In genomic region chr2:38933931-38934330, GRCm38 (mm10) we compare ENCODE assay signal across 11 mouse cellular contexts. TPM values are rescaled to one million over a fixed set of nuclear protein-coding genes. Genes with fewer than 3 reads are reported as not detected.
DNase-seq lines count a peak whose midpoint lies in the region; ATAC-seq and TF ChIP-seq lines count a peak whose summit lies in the region.
"Had no signal": no experiment of that assay in that cellular context is flagged by ENCODE, and none has a peak within 500 bp of the region (broad histone marks: within the 10 kb centered on the region; RNA-seq: fewer than 3 reads in every experiment).

No protein-coding gene starts in this region.

- H3K9me3 ChIP-seq in forebrain, embryonic 14.5 days (replicated peaks; ENCODE audit: control insufficient read depth, low read length) = no peaks in the 10 kb centered on the region
- H3K9me3 ChIP-seq in forebrain, embryonic 13.5 days (replicated peaks) = no peaks in the 10 kb centered on the region
- H3K9me3 ChIP-seq in kidney, postnatal 0 days (replicated peaks; ENCODE audit: low read length) = no peaks in the 10 kb centered on the region
- H3K9me3 ChIP-seq in limb, embryonic 15.5 days = no peaks in the 10 kb centered on the region
- H3K9me3 ChIP-seq: liver, embryonic 15.5 days had no signal

- no peaks in the 10 kb centered on the region for H3K36me3 ChIP-seq in forebrain, embryonic 14.5 days (ENCODE audit: control insufficient read depth, insufficient read depth, low read length)
- no peaks in the 10 kb centered on the region for H3K36me3 ChIP-seq in forebrain, embryonic 13.5 days (ENCODE audit: poor library complexity, severe bottlenecking)
- no peaks in the 10 kb centered on the region for H3K36me3 ChIP-seq in kidney, postnatal 0 days (ENCODE audit: insufficient read depth, low read length)
- no peaks in the 10 kb centered on the region for H3K36me3 ChIP-seq in limb, embryonic 15.5 days
- H3K36me3 ChIP-seq: liver, embryonic 15.5 days had no signal

- peaks cover 5% of the 10 kb centered on the region; the same call in 1 of the 2 replicates for H3K4me1 ChIP-seq in forebrain, embryonic 14.5 days (ENCODE audit: control insufficient read depth, insufficient read depth, low read length)
- peaks cover 21% of the 10 kb centered on the region for H3K4me1 ChIP-seq in forebrain, embryonic 13.5 days
- peaks cover 7% of the 10 kb centered on the region; the same call in 1 of the 2 replicates for H3K4me1 ChIP-seq in kidney, postnatal 0 days (replicated peaks; ENCODE audit: insufficient read depth, low read length)
- H3K4me1 ChIP-seq in limb, embryonic 15.5 days = peaks cover 31% of the 10 kb centered on the region

- 19% methylated on average over 2 of the region's 2 CpGs for WGBS in forebrain, embryonic 14.5 days
- 15% methylated on average over 2 of the region's 2 CpGs for WGBS in forebrain, embryonic 13.5 days
- 10% methylated on average over 2 of the region's 2 CpGs for WGBS in kidney, postnatal 0 days
- 12% methylated on average over 2 of the region's 2 CpGs for WGBS in limb, embryonic 15.5 days

- no peaks in the 10 kb centered on the region for H3K27me3 ChIP-seq in forebrain, embryonic 14.5 days (replicated peaks; ENCODE audit: control insufficient read depth, insufficient read depth, low read length)
- H3K27me3 ChIP-seq in forebrain, embryonic 13.5 days = peaks cover 8% of the 10 kb centered on the region
- H3K27me3 ChIP-seq in kidney, postnatal 0 days (ENCODE audit: insufficient read depth, low read length) = no peaks in the 10 kb centered on the region
- peaks cover 4% of the 10 kb centered on the region; the same call in 1 of the 2 replicates for H3K27me3 ChIP-seq in limb, embryonic 15.5 days

- ATAC-seq in forebrain, embryonic 14.5 days = no peak
- no peak for ATAC-seq in forebrain, embryonic 13.5 days
- ATAC-seq in kidney, postnatal 0 days (replicated peaks; ENCODE audit: low FRiP score, low read depth) = peak; percentile 45; the same call in 1 of the 2 replicates
- ATAC-seq in limb, embryonic 15.5 days (ENCODE audit: insufficient number of reproducible peaks, low FRiP score, low TSS enrichment, low read depth) = no peak
- ATAC-seq in inflammation-experienced regulatory T-cells, adult 6 months = no peak

- no peak overlapping the region for H3K27ac ChIP-seq in forebrain, embryonic 14.5 days (ENCODE audit: low read depth, low read length)
- no peak overlapping the region for H3K27ac ChIP-seq in forebrain, embryonic 13.5 days
- no peak overlapping the region for H3K27ac ChIP-seq in kidney, postnatal 0 days
- H3K27ac ChIP-seq in limb, embryonic 15.5 days = peak overlapping the region; percentile 59
- H3K27ac ChIP-seq: liver, embryonic 15.5 days had no signal

- no peak for TF ChIP-seq CTCF in kidney, postnatal 0 days (IDR thresholded peaks at IDR 0.05; ENCODE audit: low read depth)

- no peak overlapping the region for H3K4me2 ChIP-seq in forebrain, embryonic 14.5 days (ENCODE audit: low read length)
- no peak overlapping the region for H3K4me2 ChIP-seq in forebrain, embryonic 13.5 days
- H3K4me2 ChIP-seq in kidney, postnatal 0 days (ENCODE audit: low read length) = no peak overlapping the region
- no peak overlapping the region for H3K4me2 ChIP-seq in limb, embryonic 15.5 days
- H3K4me2 ChIP-seq: liver, embryonic 15.5 days had no signal

- no peak for DNase-seq in forebrain, embryonic 14.5 days (ENCODE audit: low spot score)
- peak; percentile 78 for DNase-seq in kidney, postnatal 0 days (ENCODE audit: low spot score)
- DNase-seq in kidney, adult 18-20 months = no peak
- peak; percentile 57 for DNase-seq in adipocyte (ENCODE audit: low spot score)
- DNase-seq in adrenal gland, adult 18-20 months (ENCODE audit: low spot score in 2 of 2) = no peak
- DNase-seq: cerebellum, postnatal 14 days; gastrocnemius, postnatal 14 days had no signal

- 0 out of 2 replicates have a peak overlapping the region, but pooled peaks have one; percentile 8 for H3K9ac ChIP-seq in forebrain, embryonic 14.5 days (ENCODE audit: low read length)
- H3K9ac ChIP-seq in forebrain, embryonic 13.5 days = no peak overlapping the region
- H3K9ac ChIP-seq in kidney, postnatal 0 days (ENCODE audit: low read depth, low read length) = no peak overlapping the region
- H3K9ac ChIP-seq in limb, embryonic 15.5 days = no peak overlapping the region
- H3K9ac ChIP-seq: liver, embryonic 15.5 days had no signal

- H3K4me3 ChIP-seq in forebrain, embryonic 14.5 days (ENCODE audit: low read depth, low read length) = no peak overlapping the region
- H3K4me3 ChIP-seq in forebrain, embryonic 13.5 days = no peak overlapping the region
- no peak overlapping the region for H3K4me3 ChIP-seq in kidney, postnatal 0 days (replicated peaks; ENCODE audit: low read depth, low read length)
- no peak overlapping the region for H3K4me3 ChIP-seq in limb, embryonic 15.5 days
- H3K4me3 ChIP-seq: liver, embryonic 15.5 days had no signal

RNA-seq across cellular contexts. Expression of gene Olfml2a, which starts 2.2 kb away (rescaled TPM):
- 1.9 and 2.5 TPM in 2 replicates for polyA plus RNA-seq in forebrain, embryonic 14.5 days (2014; fragmentation: Nextera tagmentation; extraction: Ambion mirVana)
- 0.91 and 1.1 TPM in 2 replicates for polyA plus RNA-seq in forebrain, embryonic 13.5 days (2015; fragmentation: Nextera tagmentation; extraction: Ambion mirVana)
- 2.4 and 2.7 TPM in 2 replicates for polyA plus RNA-seq in kidney, postnatal 0 days (2015; fragmentation: Nextera tagmentation; extraction: Ambion mirVana)
- 8.5 and 10.6 TPM in 2 replicates for polyA plus RNA-seq in limb, embryonic 15.5 days (2015; fragmentation: Nextera tagmentation; extraction: Ambion mirVana)
- 10 to 100 TPM in 1 of 2 experiments, 1 to 10 TPM in 1; 6.3 to 12.2 TPM for total RNA-seq in adrenal gland, adult 18-20 months (2021)
- polyA plus RNA-seq in inflammation-experienced regulatory T-cells, adult 6 months (2017; shearing (Covaris generic)) = under 1 TPM in 1 of 3 experiments, not detected in 2; 0.12 TPM

RNA-seq across cellular contexts. Expression of gene Nr6a1, which starts 6.4 kb away (rescaled TPM):
- 0.67 and 0.95 TPM in 2 replicates for polyA plus RNA-seq in forebrain, embryonic 14.5 days (2014; fragmentation: Nextera tagmentation; extraction: Ambion mirVana)
- 1.0 and 1.5 TPM in 2 replicates for polyA plus RNA-seq in forebrain, embryonic 13.5 days (2015; fragmentation: Nextera tagmentation; extraction: Ambion mirVana)
- polyA plus RNA-seq in kidney, postnatal 0 days (2015; fragmentation: Nextera tagmentation; extraction: Ambion mirVana) = 0.51 TPM in 2 replicates
- polyA plus RNA-seq in limb, embryonic 15.5 days (2015; fragmentation: Nextera tagmentation; extraction: Ambion mirVana) = 0.92 and 1.1 TPM in 2 replicates
- 1 to 10 TPM; 6.7 to 8.5 TPM for total RNA-seq in adrenal gland, adult 18-20 months (2021)
- polyA plus RNA-seq in inflammation-experienced regulatory T-cells, adult 6 months (2017; shearing (Covaris generic)) = under 1 TPM; 0.37 to 0.63 (median 0.54) TPM

Comparison
In these comparisons a context has a peak if more than half of its experiments do, and no peak if none do; other contexts are left out.
1. DNase-seq: peak in kidney, postnatal 0 days (single experiment) and adipocyte (single experiment); none in forebrain, embryonic 14.5 days (single experiment), kidney, adult 18-20 months (single experiment) and adrenal gland, adult 18-20 months (0 of 2).